Mouse (Mus musculus): ENCODE measurements at regions not wholly inside any gene's neighbourhood (a gene's known extent, or its start where the extent isn't known, plus 50 kb on each side); places are given as distances from the start of the nearest gene placed in this dataset.

GRCm38 (mm10) chr7:68667790-68668732, 81.0 kb downstream of the Arrdc4 start:
- no peak overlapping the region for H3K4me2 ChIP-seq (ENCODE audit: low read depth)
- no peaks in the 10 kb centered on the region for H3K36me3 ChIP-seq (ENCODE audit: control insufficient read depth, insufficient read depth)
- no peaks in the 10 kb centered on the region for H3K27me3 ChIP-seq (ENCODE audit: control insufficient read depth, insufficient read depth, insufficient read length)
- H3ac ChIP-seq (ENCODE audit: control insufficient read depth, insufficient read length) = no peak overlapping the region
- TF ChIP-seq POLR2AphosphoS2 (IDR thresholded peaks at IDR 0.05; ENCODE audit: insufficient read length, low read depth) = no peak
- no peak for TF ChIP-seq REST (IDR thresholded peaks at IDR 0.05; ENCODE audit: insufficient read depth, insufficient read length)
- no peak for TF ChIP-seq TCF12 (IDR thresholded peaks at IDR 0.05; ENCODE audit: insufficient read depth, poor library complexity, severe bottlenecking)
- no peak for TF ChIP-seq E2F4 (IDR thresholded peaks at IDR 0.05; ENCODE audit: insufficient read depth)
- TF ChIP-seq TCF3 (IDR thresholded peaks at IDR 0.05; ENCODE audit: insufficient read length, low read depth) = no peak
- TF ChIP-seq USF1 (IDR thresholded peaks at IDR 0.05; ENCODE audit: low read depth) = no peak
- TF ChIP-seq MYOD1 (IDR thresholded peaks at IDR 0.05; ENCODE audit: control insufficient read depth in 1 of 3, insufficient read length in 2 of 3, low read depth in 2 of 3) = no peak
- TF ChIP-seq POLR2A (IDR thresholded peaks at IDR 0.05; ENCODE audit: insufficient read length, low read depth) = no peak
- no peak for TF ChIP-seq CEBPB (IDR thresholded peaks at IDR 0.05; ENCODE audit: insufficient read depth, poor library complexity, severe bottlenecking)
- no peak for TF ChIP-seq MAX (IDR thresholded peaks at IDR 0.05; ENCODE audit: low read depth)
- TF ChIP-seq SRF (IDR thresholded peaks at IDR 0.05; ENCODE audit: control insufficient read depth, insufficient read length, low read depth) = no peak
- TF ChIP-seq MYOG (IDR thresholded peaks at IDR 0.05; ENCODE audit: control insufficient read depth in 1 of 3, insufficient read depth in 1 of 3, insufficient read length in 2 of 3, low read depth in 2 of 3) = no peak
- no peaks in the 10 kb centered on the region for H3K79me2 ChIP-seq (ENCODE audit: control insufficient read depth, insufficient read depth)
- no peak overlapping the region for H3K4me3 ChIP-seq

- no peak for TF ChIP-seq TCF12 (IDR thresholded peaks at IDR 0.05; ENCODE audit: insufficient read depth, poor library complexity, severe bottlenecking)
- TF ChIP-seq CEBPB (IDR thresholded peaks at IDR 0.05; ENCODE audit: insufficient read depth, poor library complexity, severe bottlenecking) = no peak
- TF ChIP-seq TCF3 (IDR thresholded peaks at IDR 0.05; ENCODE audit: insufficient read length, low read depth) = no peak
- no peak for TF ChIP-seq SRF (IDR thresholded peaks at IDR 0.05; ENCODE audit: control insufficient read depth, insufficient read length, low read depth)
- no peak for TF ChIP-seq REST (IDR thresholded peaks at IDR 0.05; ENCODE audit: insufficient read depth, insufficient read length)
- no peak for TF ChIP-seq USF1 (IDR thresholded peaks at IDR 0.05; ENCODE audit: low read depth)
- TF ChIP-seq MAX (IDR thresholded peaks at IDR 0.05; ENCODE audit: low read depth) = no peak
- no peak for TF ChIP-seq MYOG (IDR thresholded peaks at IDR 0.05; ENCODE audit: control insufficient read depth in 1 of 3, insufficient read depth in 1 of 3, insufficient read length in 2 of 3, low read depth in 2 of 3)
- no peak for TF ChIP-seq MYOD1 (IDR thresholded peaks at IDR 0.05; ENCODE audit: control insufficient read depth in 1 of 3, insufficient read length in 2 of 3, low read depth in 2 of 3)
- TF ChIP-seq E2F4 (IDR thresholded peaks at IDR 0.05; ENCODE audit: insufficient read depth) = no peak
- TF ChIP-seq POLR2AphosphoS2 (IDR thresholded peaks at IDR 0.05; ENCODE audit: insufficient read length, low read depth) = no peak
- TF ChIP-seq POLR2A (IDR thresholded peaks at IDR 0.05; ENCODE audit: insufficient read length, low read depth) = no peak
- Histone ChIP-seq H3K4me2 (ENCODE audit: low read depth) (no peak overlapping the region), H3K79me2 (ENCODE audit: control insufficient read depth, insufficient read depth) (no peaks in the 10 kb centered on the region), H3K36me3 (ENCODE audit: control insufficient read depth, insufficient read depth) (no peaks in the 10 kb centered on the region), H3K4me3 (no peak overlapping the region), H3ac (ENCODE audit: control insufficient read depth, insufficient read length) (no peak overlapping the region), H3K27me3 (ENCODE audit: control insufficient read depth, insufficient read depth, insufficient read length) (no peaks in the 10 kb centered on the region)
Measured at GRCm38 (mm10) chr7:68667215-68667614, 81.8 kb downstream of the Arrdc4 start.

DNA sequence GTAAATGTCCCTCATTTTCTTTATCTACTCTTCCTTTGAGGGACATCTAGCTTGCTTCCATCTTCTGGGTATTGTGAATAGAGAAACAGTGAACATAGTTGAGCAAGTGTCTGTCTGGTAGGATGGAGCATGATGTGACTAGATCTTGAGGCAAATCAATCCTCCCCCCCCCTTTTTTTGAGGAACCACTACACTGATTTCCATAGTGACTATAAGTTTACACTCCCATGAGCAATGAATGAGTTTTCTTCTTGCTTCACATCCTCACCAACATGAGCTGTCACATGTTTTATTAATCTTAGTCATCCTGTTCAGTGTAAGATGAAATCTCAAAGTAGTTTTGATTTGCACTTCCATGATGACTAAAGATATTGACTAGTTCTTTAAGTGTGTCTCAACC, 92.7 kb downstream of the Arrdc4 start:
- Histone ChIP-seq H3ac (ENCODE audit: control insufficient read depth, insufficient read length) (no peak overlapping the region), H3K27me3 (ENCODE audit: control insufficient read depth, insufficient read depth, insufficient read length) (no peaks in the 10 kb centered on the region), H3K4me3 (no peak overlapping the region), H3K4me2 (ENCODE audit: low read depth) (no peak overlapping the region), H3K79me2 (ENCODE audit: control insufficient read depth, insufficient read depth) (no peaks in the 10 kb centered on the region), H3K36me3 (ENCODE audit: control insufficient read depth, insufficient read depth) (no peaks in the 10 kb centered on the region)
- TF ChIP-seq POLR2A (IDR thresholded peaks at IDR 0.05; ENCODE audit: insufficient read length, low read depth) = no peak
- TF ChIP-seq POLR2AphosphoS2 (IDR thresholded peaks at IDR 0.05; ENCODE audit: insufficient read length, low read depth) = no peak
- TF ChIP-seq CEBPB (IDR thresholded peaks at IDR 0.05; ENCODE audit: insufficient read depth, poor library complexity, severe bottlenecking) = no peak
- no peak for TF ChIP-seq MYOG (IDR thresholded peaks at IDR 0.05; ENCODE audit: control insufficient read depth in 1 of 3, insufficient read depth in 1 of 3, insufficient read length in 2 of 3, low read depth in 2 of 3)
- no peak for TF ChIP-seq SRF (IDR thresholded peaks at IDR 0.05; ENCODE audit: control insufficient read depth, insufficient read length, low read depth)
- TF ChIP-seq MAX (IDR thresholded peaks at IDR 0.05; ENCODE audit: low read depth) = no peak
- no peak for TF ChIP-seq MYOD1 (IDR thresholded peaks at IDR 0.05; ENCODE audit: control insufficient read depth in 1 of 3, insufficient read length in 2 of 3, low read depth in 2 of 3)
- no peak for TF ChIP-seq REST (IDR thresholded peaks at IDR 0.05; ENCODE audit: insufficient read depth, insufficient read length)
- TF ChIP-seq USF1 (IDR thresholded peaks at IDR 0.05; ENCODE audit: low read depth) = no peak
- no peak for TF ChIP-seq TCF3 (IDR thresholded peaks at IDR 0.05; ENCODE audit: insufficient read length, low read depth)
- TF ChIP-seq E2F4 (IDR thresholded peaks at IDR 0.05; ENCODE audit: insufficient read depth) = no peak
- no peak for TF ChIP-seq TCF12 (IDR thresholded peaks at IDR 0.05; ENCODE audit: insufficient read depth, poor library complexity, severe bottlenecking)

DNA sequence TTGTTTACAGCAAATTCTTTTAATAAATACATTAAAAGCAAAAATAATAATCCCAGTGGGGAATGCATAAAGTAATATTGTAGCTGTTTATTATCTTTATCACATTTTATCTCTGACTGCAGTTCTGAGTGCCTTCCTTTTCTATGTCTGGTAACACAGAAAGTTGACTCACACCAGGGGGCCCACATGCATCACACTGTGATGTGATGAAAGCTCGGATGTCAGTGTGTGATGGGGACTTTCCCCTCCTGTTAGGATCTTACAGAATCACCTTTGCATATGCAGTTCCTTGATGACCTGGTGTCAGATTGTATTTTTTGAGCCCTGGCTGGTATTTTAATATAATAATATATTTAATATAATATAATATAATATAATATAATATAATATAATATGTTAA, 95.5 kb downstream of the Arrdc4 start:
- no peaks in the 10 kb centered on the region for H3K27me3 ChIP-seq (ENCODE audit: control insufficient read depth, insufficient read depth, insufficient read length)
- TF ChIP-seq SRF (IDR thresholded peaks at IDR 0.05; ENCODE audit: control insufficient read depth, insufficient read length, low read depth) (no peak), MAX (IDR thresholded peaks at IDR 0.05; ENCODE audit: low read depth) (no peak), CEBPB (IDR thresholded peaks at IDR 0.05; ENCODE audit: insufficient read depth, poor library complexity, severe bottlenecking) (no peak), REST (IDR thresholded peaks at IDR 0.05; ENCODE audit: insufficient read depth, insufficient read length) (no peak), POLR2A (IDR thresholded peaks at IDR 0.05; ENCODE audit: insufficient read length, low read depth) (no peak), USF1 (IDR thresholded peaks at IDR 0.05; ENCODE audit: low read depth) (no peak), MYOD1 (IDR thresholded peaks at IDR 0.05; ENCODE audit: control insufficient read depth in 1 of 3, insufficient read length in 2 of 3, low read depth in 2 of 3) (no peak), TCF12 (IDR thresholded peaks at IDR 0.05; ENCODE audit: insufficient read depth, poor library complexity, severe bottlenecking) (no peak), E2F4 (IDR thresholded peaks at IDR 0.05; ENCODE audit: insufficient read depth) (no peak), POLR2AphosphoS2 (IDR thresholded peaks at IDR 0.05; ENCODE audit: insufficient read length, low read depth) (no peak), MYOG (IDR thresholded peaks at IDR 0.05; ENCODE audit: control insufficient read depth in 1 of 3, insufficient read depth in 1 of 3, insufficient read length in 2 of 3, low read depth in 2 of 3) (no peak), TCF3 (IDR thresholded peaks at IDR 0.05; ENCODE audit: insufficient read length, low read depth) (no peak)

More for the DNA sequence above, 95.5 kb downstream of the Arrdc4 start:
- Histone ChIP-seq H3K79me2 (ENCODE audit: control insufficient read depth, insufficient read depth) (no peaks in the 10 kb centered on the region), H3K4me3 (no peak overlapping the region), H3ac (ENCODE audit: control insufficient read depth, insufficient read length) (no peak overlapping the region), H3K4me2 (ENCODE audit: low read depth) (no peak overlapping the region), H3K36me3 (ENCODE audit: control insufficient read depth, insufficient read depth) (no peaks in the 10 kb centered on the region)

Measured in myocyte (in vitro differentiated cells).